Mouse (Mus musculus) spleen, postnatal 14 days (tissue): ENCODE measurements around the gene Ebf3.

Source experiments
- DNase-seq, 2 experiments: peaks; one replicate each; pipeline ENCODE4 v3.0.0; 2021 to 2022; ENCODE audit warnings: low spot score in 2 of 2

Ebf3 gene

GRCm38 (mm10) chr7:137206770-137207285 lies 107.4 kb downstream of the Ebf3 start:
- no peak for DNase-seq

- DNase-seq = no peak
Observed at GRCm38 (mm10) chr7:137199533-137199932, 114.7 kb downstream of the Ebf3 start.

DNA sequence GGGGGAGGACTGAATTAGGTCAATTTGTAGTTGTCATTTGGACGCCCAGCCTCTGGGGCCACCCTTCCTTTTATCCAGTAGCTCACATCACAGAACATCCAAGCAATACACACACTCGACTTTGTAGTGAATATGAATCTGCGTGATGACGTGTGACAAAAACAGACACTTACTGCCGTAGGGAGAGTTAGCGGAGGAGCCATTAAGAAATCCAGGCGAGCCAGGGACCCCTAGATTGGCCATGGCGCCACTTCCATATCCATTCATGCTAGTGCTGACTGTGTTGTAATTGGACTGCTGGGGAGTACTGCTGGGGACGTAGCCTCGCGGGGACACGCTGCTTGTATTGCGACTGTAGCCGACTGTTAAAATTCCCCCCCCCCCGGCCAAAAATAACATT lies 115.3 kb downstream of the Ebf3 start:
- DNase-seq = no peak

DNA sequence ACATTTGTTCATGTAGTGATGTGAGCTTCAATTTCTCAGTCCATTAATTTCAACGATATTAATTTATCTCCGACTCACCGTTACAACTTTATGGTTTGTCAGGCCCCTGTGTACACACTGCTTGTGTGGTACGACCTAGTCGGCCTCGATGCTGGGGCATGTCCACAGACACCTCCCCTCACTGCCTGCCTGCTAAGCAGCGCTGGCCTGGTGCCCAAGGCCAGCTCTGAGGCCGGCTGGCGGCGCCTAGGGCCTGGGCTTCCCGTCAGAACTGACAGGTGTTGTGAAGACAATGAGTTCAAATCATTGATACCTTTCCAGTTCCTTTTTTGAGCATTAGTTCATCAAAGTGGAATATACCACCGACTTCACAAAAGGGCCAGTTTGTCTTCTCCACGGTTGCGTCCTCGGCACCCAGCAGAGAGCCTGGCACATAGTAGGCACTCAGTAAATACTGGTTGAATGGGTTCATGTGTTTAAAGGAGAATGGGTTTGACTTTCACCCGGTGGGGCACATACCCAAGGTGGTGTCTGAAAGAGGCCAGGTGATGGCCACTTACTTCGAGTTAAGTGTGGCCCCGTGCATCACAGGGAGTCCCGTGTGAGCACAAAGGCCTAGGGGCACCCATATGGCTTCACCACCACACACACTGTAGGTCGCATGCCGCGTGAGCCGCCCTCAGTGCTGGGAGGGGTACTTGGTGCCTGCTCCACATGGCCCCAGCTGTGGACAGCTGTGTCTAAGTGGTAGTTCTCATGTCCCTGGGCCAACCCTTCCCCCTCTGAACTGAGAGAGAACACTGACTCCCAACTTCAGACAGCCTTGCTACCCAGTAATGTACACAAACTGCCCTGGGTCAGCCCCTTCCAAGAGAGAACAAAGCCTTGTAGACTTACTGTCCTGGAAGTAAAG lies 116.9 kb downstream of the Ebf3 start:
- no peak for DNase-seq

DNA sequence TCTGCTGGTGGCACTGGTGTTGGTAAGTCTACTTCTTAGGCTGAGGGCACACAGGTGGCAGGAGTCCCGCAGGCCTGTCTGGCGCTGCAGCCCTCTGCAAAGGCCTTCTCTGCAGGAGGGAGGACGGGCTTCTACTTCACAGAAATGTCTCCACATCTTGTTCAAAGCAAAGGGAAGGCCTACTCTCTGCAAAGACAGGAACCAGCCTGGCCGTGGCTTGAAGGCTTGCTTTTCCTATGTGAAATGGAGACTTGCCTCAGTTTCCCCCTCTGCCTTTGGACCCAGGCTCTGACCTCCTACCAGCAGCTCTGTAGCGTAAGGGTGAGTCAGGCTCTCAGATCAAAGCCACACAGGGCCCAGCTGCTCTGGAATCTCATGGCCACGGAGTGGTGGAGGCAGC lies 117.7 kb downstream of the Ebf3 start:
- DNase-seq = no peak

- no peak for DNase-seq
Observed at GRCm38 (mm10) chr7:137192776-137193278, 121.4 kb downstream of the Ebf3 start.

DNA sequence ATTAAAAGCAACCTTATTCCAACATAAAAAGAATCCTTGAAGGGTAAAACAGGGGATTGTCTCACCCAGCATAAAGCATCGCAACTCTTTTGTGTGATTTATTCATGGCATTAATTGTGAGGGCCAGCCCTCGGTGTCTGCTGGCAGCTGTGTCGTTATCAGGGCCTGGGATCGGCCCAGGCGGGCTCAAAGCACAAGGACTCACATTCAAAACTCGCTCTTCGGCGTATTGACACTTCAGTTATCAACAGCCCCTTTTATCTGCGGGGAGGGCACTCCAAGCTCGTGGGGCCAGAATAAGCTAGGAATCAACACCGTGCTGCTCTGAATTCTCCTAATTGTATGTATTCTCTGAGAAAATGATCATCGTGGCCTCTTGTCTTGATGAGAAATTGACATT lies 122.4 kb downstream of the Ebf3 start:
- DNase-seq = no peak

DNA sequence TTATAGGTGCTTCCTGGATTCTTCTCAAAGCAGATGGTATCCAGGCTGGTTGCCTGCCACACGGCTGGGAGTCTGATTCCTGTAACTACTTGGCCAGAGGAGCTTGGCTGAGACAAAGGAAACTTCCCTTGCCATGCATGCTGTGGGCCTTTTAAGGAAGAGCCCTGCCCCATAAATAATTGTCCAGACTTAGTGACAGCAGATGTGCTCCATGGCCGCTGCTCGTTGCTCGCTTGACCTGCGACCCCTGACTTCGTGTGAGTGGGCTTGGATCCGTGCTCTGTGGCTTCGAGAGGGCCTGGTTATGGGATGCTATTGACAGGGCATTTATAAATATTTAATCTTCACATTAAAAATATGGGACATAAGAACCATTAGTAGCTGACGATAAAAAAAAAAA lies 142.0 kb downstream of the Ebf3 start:
- DNase-seq = no peak

GRCm38 (mm10) chr7:137159086-137159485 lies 155.2 kb downstream of the Ebf3 start:
- no peak for DNase-seq

DNA sequence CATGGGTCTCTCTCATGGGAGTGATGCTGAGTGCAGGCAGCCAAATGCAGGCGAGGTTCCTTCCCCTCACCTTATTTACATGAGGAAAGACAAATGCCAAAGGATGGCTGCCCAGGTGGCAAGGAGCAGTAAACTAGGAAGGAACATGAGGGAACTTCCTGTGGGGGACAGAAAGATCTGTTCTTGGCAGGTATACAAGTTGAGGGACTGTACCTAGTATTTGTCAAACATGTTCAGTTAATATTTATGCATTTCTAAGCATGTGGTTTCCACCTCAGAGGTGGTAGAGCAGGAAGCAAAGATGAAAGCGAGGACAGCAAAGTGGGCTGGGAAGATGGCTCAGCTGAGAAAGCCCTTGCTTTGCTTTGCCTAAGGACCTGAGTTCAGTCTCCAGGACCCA lies 159.6 kb downstream of the Ebf3 start:
- DNase-seq = no peak

GRCm38 (mm10) chr7:137151854-137152253 lies 162.4 kb downstream of the Ebf3 start:
- no peak for DNase-seq

GRCm38 (mm10) chr7:137147101-137147500 lies 167.1 kb downstream of the Ebf3 start:
- no peak for DNase-seq
